Mouse (Mus musculus): ENCODE results near the gene Chd1l. TPM values are rescaled to one million over a fixed set of nuclear protein-coding genes. Genes with fewer than 3 reads are reported as not detected.

Chd1l gene
- total RNA-seq, 2 experiments from 2014 or later, result 9.6 to 10.4 TPM

DNA sequence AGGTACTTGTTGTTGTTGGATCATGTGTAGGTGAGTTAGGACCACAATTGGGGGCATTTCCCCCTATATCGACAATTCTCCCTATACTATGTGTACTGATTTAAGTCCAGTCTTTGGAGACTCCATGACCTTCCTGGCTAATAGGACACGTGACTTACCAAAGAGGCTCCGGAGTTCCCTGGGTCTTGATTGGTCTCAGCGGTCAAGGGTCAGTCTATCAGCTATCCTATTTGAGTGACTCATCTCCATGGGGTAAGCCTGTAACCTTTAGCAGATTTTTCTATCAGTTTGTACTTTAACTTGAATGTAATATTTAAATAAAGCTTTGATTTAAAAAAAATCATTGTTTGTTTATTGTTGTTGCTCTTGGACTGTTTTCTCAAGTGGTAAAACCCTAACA is 10.7 kb upstream of the Chd1l start:
- intact Hi-C loops (cut with DNase I), result no loop called here
- DNase-seq, result no peak

DNA sequence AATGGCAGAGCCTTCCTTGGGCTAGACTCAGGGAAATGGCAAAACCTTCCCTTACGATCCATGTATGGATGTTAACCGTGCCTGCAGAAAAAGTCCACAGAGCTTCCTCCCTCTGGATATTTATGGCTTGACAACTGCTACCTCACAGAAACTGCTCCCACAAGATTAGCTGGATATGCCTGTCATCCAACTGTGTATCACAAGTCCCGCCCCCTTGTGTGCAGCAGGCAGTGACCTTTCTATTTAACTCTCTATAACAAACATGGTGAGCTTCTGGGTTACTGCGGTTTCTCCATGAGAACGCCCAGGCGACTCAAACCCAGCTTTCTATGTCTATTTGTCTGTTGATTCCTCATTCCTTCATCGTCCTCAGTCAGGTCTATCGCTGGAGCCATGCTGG is 7.9 kb upstream of the Chd1l start:
- intact Hi-C loops (cut with DNase I), result no loop called here
- no peak for DNase-seq

DNA sequence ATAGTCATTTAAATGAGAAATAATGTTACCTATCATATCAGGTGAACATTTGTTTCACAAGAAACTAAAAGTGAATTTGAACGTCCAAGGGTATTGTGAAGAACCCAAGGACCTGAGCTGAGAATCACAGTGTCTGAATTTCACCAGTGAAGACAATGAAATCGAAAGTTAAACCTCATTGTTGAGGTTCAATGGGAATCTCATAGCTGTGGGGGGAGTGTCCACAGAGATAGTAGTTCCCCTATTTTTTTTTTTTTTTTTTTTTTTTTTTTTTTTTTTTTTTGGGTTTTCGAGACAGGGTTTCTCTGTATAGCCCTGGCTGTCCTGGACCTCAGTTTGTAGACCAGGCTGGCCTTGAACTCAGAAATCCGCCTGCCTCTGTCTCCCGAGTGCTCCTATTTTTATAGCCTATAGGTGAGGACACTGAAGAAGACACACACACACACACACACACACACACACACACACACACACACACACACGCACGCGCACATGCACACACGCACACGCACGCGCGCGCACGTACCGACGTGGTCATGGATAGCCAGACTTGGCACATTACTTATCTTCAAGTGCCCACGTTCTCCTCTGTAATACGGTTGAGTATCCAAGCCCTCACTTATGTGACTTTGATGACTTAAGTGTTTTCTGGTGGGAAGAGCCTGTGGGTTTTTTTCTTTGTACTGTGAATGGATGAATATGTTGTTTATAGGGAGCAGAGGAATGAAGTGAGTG is 7.3 kb upstream of the Chd1l start:
- DNase-seq, result no peak
- intact Hi-C loops (cut with DNase I), result no loop called here

DNA sequence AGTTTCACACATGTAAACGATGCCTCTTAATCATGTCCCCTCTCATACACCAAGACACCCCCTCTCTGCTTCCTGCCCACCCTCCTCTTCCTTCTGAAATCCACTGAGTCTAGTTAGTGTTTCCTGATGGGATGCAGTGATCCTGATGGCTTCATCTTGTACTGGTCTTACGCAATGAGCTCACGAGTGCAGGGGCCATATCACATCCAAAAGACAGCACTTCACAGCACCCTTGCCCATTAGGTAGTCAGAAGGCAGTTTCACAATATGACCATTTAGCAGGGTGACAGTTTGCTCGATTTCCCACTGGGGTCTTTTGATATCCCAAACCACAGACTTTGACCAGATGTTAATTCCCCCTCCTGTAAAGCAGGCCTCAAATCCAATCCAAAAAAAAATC is 5.9 kb upstream of the Chd1l start:
- no peak for DNase-seq
- intact Hi-C loops (cut with DNase I), result no loop called here

DNA sequence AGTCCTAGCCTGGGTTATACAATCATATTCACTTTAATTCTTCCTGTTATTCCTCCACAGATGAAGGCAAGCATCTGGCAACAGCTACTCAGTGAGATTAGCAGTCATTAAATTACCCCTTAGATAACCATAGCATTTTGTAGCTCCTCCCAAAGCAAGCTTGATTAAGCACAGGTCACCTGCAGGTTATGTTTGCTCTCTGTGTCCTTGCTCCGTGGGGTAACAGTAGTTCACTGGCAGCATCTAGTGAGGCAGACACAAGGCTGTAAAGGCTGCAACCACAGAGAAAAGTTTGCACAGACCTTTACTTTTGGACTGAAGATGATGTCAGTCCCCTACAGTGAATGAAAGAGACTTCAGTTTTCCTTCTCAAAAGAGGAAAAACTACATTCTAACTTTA is 5.2 kb upstream of the Chd1l start:
- intact Hi-C loops (cut with DNase I), result no loop called here

DNA sequence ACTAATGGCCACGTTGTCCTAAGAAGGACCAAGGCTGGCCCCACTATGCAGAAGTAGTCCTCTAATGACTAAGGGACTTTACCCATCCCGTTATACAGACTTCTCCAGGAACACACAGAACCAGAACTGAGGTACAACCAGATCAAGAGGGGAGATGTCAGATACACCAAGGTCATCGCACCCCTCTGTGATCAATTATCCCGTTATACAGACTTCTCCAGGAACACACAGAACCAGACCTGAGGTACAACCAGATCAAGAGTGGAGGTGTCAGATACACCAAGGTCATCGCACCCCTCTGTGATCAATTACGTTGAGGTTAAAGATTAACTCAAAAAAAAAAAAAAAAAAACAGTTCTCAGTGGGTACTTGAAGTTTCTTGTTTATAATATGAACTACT is 1.0 kb upstream of the Chd1l start:
- DNase-seq, result no peak
- intact Hi-C loops (cut with DNase I), result loop anchor here (2.0 kb wide), 1 partner anchor 46 kb away; no protein-coding TSS in a partner anchor

More for the DNA sequence above, 5.2 kb upstream of the Chd1l start:
- DNase-seq, result no peak

DNA sequence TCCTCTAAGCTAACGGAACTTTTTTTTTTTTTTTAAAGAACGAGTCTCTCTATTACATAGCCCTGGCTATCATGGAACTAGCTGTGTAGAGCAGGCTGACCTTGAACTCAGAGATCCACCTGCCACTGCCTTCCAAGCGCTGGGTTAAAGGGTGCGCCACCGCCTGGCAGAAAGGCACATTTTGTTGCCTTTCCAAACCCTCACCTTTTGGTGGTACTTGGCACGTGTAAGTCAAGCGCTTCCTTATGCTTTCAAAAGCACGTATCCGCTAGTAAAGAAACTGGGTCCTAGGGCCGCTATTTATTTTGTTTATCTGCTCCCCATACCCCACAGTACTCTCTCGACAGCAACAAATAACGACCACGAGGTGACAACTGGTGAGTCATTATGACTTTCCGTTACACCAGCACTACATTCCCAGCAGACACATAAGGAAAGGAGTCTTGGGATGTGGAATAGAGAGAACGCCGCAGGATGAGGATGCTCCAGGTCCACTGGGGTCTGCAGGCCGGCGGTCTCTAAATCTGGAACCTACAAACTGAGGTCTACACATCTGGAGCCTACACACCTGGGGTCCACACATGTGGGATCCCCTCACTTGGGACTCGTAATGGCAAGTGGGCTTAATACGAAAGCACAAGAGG is 680 bp downstream of the Chd1l start:
- DNase-seq, result no peak
- intact Hi-C loops (cut with DNase I), result no loop called here

DNA sequence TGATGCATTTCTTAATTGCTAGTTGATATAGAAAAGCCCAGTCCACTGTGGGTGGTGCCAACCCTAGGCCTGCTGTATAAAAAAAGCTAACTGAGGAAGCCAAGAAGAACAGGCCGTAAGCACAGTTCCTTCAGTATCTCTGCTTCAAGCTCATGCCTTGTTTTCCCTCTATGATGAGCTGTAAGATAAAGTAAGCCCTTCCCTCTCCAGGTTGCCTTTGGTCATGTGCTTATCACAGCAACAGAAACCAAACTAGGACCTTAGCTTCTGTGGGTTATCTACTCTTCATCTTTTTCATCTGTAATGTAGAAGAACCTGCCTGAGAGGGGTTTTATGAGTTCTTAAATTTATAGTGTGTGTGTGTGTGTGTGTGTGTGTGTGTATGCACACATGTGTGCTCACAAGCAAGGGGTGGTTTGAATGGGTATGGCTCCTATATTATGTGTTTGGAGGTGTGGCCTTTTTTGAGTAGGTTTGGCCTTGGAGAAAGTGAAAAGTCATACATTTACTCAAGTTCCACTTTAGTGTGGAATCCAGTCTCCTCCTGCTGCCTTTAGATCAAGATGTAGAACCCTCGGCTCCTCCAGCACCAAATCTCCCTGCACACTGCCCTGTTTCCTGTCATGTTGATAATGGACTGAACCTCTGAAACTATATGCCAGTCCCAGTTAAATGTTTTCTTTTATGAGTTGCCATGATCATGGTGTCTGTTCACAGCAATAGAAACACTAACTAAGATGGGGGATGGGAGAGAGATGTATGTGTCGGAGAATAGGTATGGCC is 9.8 kb downstream of the Chd1l start:
- DNase-seq, result no peak
- intact Hi-C loops (cut with DNase I), result no loop called here

DNA sequence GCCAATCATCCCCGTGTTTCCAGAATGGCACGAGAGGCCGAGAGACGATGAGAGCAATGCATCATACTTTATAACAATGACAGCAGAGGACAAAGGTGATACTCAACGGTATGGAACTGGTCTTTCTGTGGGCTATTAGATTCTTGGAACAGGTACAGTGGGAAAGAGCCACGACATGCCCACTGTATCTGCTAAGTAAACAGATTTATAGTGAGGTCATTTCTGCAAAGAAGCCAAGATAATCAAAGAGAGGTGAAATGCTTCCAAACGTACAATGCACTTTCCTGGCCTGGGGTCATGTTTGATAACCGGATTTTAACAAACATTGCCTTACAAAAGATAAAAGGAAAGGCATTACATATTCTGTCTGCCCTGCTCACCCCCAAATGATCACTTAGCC is 13.2 kb downstream of the Chd1l start:
- intact Hi-C loops (cut with DNase I), result no loop called here
- no peak for DNase-seq

DNA sequence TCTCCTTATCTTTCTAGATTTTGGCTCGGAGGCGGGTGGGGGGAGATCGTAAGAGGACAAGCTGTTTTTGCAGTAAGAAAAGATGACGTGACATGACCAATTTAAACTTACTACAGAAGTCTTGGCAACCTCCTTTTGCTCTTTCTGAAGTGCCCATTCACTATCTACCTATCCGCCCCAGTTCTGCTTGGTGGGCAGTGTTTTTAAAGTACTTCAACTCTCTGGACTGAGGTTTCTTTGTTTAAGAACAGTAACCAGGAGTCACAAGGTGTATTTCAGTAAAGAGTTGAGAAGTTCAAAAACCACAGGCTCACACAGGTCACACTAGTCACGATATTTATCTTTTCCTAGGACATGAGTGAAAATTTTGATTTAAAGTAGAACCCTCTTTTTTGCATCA is 14.9 kb downstream of the Chd1l start:
- DNase-seq, result no peak
- intact Hi-C loops (cut with DNase I), result no loop called here

DNA sequence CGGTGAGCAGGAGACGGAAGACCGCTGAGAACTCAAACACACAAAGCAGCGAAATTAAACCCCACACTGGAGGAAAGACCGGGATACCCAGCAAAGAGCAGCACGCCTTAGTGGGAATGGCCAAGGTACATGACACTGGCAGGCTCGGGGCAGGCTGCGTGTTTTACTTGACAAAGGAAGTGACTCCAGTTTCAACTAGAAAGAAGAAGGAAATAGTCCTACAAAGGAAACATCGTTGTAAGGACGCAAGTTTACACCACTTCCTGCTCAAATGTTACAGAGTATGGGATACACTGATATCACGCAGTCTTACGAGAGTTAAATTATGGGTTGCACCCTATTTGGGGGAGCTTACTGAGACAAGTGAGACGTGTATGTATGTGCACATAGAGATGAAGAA is 15.9 kb downstream of the Chd1l start:
- intact Hi-C loops (cut with DNase I), result no loop called here
- DNase-seq, result no peak

DNA sequence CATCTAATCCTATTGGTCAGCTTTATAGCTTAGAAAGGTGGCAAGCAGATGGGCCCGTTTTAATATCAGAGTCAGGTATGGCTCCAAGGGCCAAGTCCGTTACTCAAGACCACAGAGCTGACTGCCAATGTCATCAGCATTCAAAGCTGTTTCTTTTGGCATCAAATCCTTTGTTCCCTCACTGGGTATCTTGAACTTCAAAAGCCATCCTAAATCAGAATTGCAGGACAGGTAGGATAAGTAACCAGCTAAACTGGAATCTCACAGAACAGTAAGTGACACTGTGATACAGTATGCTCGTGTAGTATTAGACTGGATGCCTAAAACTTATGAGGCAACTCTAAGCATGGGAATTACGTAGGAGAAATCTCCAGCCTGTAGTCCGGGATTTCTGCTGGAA is 16.9 kb downstream of the Chd1l start:
- DNase-seq, result no peak
- intact Hi-C loops (cut with DNase I), result no loop called here

DNA sequence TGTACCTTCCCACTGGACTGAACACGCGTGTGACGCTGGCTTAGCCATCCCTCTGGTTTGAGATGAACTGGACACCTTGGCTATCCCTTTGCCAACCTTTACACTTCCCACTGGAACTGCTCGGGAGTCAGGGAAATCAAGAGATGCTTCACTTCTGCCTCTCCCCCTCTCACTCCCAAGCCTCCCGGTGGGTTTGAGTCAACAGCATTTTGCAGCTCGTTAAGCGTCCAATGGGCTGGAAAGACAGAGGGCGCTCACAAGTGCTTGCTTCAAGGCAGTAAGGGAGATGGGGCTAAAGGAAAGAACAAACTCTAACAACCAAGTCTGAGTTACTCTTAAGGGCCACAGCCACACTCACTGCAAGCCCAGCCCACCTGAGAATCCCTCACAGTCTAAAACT is 19.3 kb downstream of the Chd1l start:
- intact Hi-C loops (cut with DNase I), result no loop called here
- DNase-seq, result no peak

DNA sequence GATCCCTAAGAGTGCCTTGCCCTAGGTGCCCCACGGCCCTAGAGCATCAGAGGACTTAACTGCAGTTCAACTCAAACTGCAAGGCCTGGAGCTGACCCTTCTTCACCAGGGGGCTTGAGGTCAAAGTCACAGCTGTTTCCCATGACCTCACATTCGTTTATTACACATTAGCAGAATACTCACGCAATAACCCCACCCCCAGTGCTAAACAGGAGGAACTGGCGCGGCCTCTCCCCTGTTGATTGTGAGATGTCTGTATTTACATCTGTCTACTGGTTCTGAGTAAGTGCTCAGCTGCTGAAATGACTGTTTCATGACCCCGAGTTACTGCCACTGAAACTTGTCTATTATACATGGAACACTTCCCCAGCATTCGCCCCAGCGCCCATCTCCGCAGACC is 22.3 kb downstream of the Chd1l start:
- DNase-seq, result no peak
- intact Hi-C loops (cut with DNase I), result loop anchor here (10.0 kb wide), 1 partner anchor 193 kb away; no protein-coding TSS in a partner anchor

DNA sequence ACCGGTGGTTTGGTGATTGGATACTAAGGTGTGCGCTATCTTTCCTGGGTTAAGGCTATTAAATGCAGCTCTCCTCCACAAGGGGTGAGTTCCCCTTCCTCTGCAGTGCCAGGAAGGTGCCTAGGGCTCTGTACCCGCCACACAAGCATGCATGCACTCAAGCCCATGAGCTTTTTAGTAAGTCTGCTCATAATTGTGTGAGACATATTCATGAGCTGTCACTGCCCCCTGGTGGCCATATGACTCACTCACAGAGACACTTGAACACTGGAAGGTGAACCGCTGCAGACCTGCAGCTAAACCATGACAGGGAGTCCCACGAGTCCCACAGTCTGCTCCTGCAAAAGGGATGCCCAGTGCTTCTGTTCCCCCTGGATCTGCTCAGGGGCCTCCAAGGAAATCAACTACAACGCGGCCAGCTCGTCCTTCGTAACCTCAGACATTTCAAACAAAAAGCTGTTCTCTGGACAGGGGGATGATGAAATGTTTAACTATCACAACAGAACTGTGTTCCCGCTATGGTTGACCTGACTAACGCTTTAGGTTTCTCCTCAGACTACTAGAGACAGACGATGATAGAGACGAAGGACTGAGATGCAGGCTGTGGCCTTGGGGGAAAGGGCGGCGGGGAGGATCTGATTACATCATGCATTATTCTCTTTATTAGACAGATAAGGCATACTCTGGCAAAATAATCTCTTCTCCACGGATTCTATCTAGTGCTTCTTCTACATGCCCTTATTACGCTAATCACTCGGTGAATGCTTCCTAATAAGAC is 24.4 kb downstream of the Chd1l start:
- intact Hi-C loops (cut with DNase I), result loop anchor here (10.0 kb wide), 1 partner anchor 191 kb away; no protein-coding TSS in a partner anchor
- peak; percentile 45 to 56 for DNase-seq

DNA sequence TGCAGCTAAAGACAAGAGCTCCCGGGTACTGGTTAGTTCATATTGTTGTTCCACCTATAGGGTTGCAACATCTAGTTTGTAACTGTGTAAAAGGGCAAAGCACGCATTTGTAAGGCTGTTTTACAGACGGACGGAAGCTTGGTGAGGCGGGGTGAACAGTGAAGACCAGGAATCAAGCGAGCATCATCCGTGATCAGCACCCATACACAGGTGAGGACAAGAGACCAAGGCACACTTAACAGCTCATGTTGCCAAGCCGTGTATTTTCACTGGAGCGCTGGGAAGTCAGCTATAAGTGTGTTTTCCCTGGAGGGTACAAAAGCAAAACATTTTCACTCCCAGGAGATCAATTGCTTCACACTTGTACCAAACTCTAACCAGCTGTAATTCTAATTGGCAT is 36.2 kb downstream of the Chd1l start:
- intact Hi-C loops (cut with DNase I), result no loop called here
- DNase-seq, result no peak

DNA sequence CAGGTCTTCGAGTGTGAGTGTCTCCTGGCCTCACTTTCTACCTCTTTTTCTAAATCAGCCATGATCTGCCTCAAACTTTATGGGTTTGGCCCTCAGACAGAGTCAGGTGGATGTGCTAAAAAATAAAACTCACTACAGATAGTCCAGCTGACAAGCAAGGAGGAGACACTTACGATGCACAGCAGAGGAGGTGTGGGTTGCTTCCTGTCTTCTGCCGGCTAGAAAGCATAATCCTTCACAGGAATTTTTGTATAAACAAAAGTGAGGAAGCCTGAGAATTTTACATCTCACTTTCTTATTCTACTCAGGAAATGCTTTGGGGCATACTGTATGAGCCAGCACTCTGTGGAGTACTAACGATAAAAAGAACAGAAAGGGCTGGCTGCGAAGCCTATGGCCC is 45.4 kb downstream of the Chd1l start:
- DNase-seq, result no peak
- intact Hi-C loops (cut with DNase I), result no loop called here

DNA sequence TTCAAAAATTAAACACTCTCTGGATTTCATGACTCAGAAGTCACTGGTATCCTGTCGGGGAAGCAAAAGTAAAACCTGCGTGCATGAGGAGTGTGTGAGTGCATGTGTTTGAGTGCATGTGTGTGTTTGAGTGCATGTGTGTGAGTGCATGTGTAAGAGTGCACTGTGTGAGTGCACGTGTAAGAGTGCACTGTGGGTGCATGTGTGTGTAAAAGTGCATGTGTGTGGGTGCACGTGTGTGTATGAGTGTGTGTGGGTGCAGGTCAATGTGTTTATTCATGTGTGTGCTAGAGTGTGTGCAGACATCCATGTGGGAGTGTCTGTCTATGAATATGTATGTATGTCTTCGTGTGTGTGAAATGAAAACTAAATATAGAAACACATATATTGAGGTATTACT is 51.4 kb downstream of the Chd1l start:
- intact Hi-C loops (cut with DNase I), result no loop called here
- no peak for DNase-seq

DNA sequence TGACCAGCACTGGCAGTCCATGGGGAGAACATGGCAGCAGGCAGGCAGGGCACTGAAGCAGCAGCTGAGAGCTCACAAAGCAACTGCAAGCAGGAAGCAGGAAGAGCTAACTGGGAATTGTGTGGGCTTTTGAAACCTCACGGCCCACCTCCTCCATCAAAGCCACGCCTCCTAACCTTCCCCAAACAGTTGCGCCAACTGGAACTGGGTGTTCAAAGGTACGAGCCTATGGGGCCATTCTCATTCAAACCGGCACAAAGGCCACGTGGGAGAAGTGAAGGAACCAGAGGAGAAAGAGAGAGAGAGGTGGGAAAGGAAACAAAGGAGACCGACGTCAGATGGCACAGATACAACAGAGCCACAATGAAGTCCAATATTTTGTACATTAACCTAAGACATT is 63.8 kb downstream of the Chd1l start:
- intact Hi-C loops (cut with DNase I), result no loop called here
- DNase-seq, result no peak

DNA sequence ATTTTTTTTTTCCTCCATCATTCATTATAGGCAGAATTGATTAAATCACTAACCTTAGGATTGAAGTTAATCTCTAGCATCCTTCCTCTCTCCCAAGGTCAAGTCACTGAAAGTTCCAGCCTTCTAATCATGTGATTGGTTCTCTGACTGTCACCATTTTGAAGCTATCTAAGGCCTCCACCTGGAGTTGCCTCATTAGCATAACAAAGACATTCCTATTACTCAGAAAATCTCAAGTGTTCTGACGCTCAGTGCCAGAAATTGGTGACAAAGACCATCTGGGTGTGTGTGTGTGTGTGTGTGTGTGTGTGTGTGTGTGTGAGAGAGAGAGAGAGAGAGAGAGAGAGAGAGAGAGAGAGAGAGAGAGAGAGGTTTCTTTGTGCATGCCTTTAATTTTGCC is 69.8 kb downstream of the Chd1l start:
- intact Hi-C loops (cut with DNase I), result no loop called here
- no peak for DNase-seq

DNA sequence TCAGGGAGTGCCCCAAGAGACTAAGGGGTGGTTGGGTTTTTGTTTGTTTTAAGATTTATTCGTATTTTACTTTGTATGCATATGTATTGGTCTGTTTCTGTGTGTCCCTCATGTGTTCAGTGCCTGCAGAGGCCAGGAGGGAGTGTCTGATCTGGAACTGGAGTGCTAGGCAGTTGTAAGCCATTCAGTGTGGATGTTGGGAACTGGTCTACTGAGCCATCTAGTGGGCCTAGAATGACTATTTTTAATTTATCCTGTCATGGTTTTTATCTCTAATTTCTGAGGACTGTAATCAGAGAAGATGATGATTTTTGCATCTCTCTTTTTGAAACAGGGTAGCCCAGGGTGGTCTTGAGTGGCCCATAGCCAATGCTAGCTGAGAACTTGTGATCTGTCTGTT is 71.4 kb downstream of the Chd1l start:
- DNase-seq, result no peak
- intact Hi-C loops (cut with DNase I), result no loop called here

Measured in gastrocnemius, postnatal 36 days (tissue).